25 mouse cellular contexts compared by ENCODE assay signal in the genomic region with DNA sequence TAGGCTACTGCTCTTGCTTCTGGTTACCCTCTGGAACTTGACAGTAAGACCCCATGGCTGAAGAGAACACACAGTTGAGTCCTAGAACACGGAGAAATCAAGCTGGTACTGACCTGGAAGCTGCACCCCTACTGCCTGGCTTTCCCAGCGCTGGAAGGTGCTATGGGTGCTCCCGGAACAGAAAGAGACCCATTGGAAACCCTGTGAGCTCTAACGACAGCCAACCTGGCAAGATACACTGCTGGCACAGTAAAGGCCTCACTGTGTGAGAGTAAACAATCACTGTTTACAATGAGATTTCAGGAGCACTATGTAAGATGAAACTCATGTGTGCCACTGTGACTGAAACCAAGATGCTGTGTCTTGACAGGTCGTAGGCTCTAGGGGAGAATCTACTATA.
DNase-seq lines count a peak whose midpoint lies in the region; ATAC-seq and TF ChIP-seq lines count a peak whose summit lies in the region.
"Had no signal": no experiment of that assay in that cellular context is flagged by ENCODE, and none has a peak within 500 bp of the region (broad histone marks: within the 10 kb centered on the region; RNA-seq: fewer than 3 reads in every experiment).

No protein-coding gene starts in this region.

- TF ChIP-seq POLR2A in liver, adult 2 months (IDR thresholded peaks at IDR 0.05; ENCODE audit: extremely low read depth, insufficient read depth, low read length): no peak

- H3K36me3 ChIP-seq in forebrain, embryonic 10.5 days (replicated peaks): no peaks in the 10 kb centered on the region
- H3K36me3 ChIP-seq in forebrain, embryonic 13.5 days (ENCODE audit: poor library complexity, severe bottlenecking): no peaks in the 10 kb centered on the region
- no peaks in the 10 kb centered on the region for H3K36me3 ChIP-seq in heart, embryonic 10.5 days
- no peaks in the 10 kb centered on the region for H3K36me3 ChIP-seq in liver, adult 2 months (ENCODE audit: control insufficient read depth, insufficient read depth, low read length)
- no peaks in the 10 kb centered on the region for H3K36me3 ChIP-seq in liver, postnatal 0 days (replicated peaks; ENCODE audit: insufficient read depth, low read length)
- H3K36me3 ChIP-seq: embryonic facial prominence, embryonic 10.5 days; embryonic facial prominence, embryonic 12.5 days; forebrain, embryonic 12.5 days; forebrain, embryonic 15.5 days; G1E had no signal

- 86% methylated on average over 5 of the region's 5 CpGs for WGBS in forebrain, embryonic 10.5 days
- WGBS in forebrain, embryonic 13.5 days: 81% methylated on average over 5 of the region's 5 CpGs
- 80% methylated on average over 5 of the region's 5 CpGs for WGBS in heart, embryonic 10.5 days
- WGBS in liver, adult 2 months: 27% methylated on average over 5 of the region's 5 CpGs
- WGBS in liver, postnatal 0 days (ENCODE audit: insufficient replicate concordance): 68% methylated on average over 5 of the region's 5 CpGs

- no peak for DNase-seq in forebrain, embryonic 10.5 days (ENCODE audit: extremely low spot score, low spot score)
- peak; percentile 11 for DNase-seq in heart, embryonic 10.5 days (ENCODE audit: low spot score)
- no peak for DNase-seq in heart, postnatal 36 days
- DNase-seq in liver, adult 2 months (ENCODE audit: extremely low read depth, low read depth, low spot score): peak; percentile 94
- DNase-seq in liver, postnatal 0 days: no peak
- DNase-seq: adrenal gland, adult 8-10 months; adrenal gland, postnatal 14 days; adrenal gland, postnatal 36 days; B cell, adult 2 months; cerebellum, adult 11-12 months; cerebellum, adult 2 months; cerebellum, adult 9-10 months; cerebellum, postnatal 10 days; cerebellum, postnatal 25 days; forebrain, postnatal 0 days had no signal

- peaks cover 53% of the 10 kb centered on the region for H3K4me1 ChIP-seq in forebrain, embryonic 10.5 days
- H3K4me1 ChIP-seq in forebrain, embryonic 13.5 days: peaks cover 30% of the 10 kb centered on the region
- H3K4me1 ChIP-seq in heart, embryonic 10.5 days: peaks cover 5% of the 10 kb centered on the region; the same call in 1 of the 2 replicates
- peaks cover 10% of the 10 kb centered on the region for H3K4me1 ChIP-seq in liver, adult 2 months (ENCODE audit: control insufficient read depth, insufficient read depth, low read length)
- H3K4me1 ChIP-seq in liver, postnatal 0 days (ENCODE audit: insufficient read depth): peaks cover 2% of the 10 kb centered on the region; the same call in 1 of the 2 replicates

- intact Hi-C loops in heart, postnatal 36 days (cut with DNase I): no loop called here

- peak overlapping the region; percentile 56; the same call in 1 of the 2 replicates for H3K27ac ChIP-seq in forebrain, embryonic 10.5 days
- no peak overlapping the region for H3K27ac ChIP-seq in forebrain, embryonic 13.5 days
- no peak overlapping the region for H3K27ac ChIP-seq in heart, embryonic 10.5 days
- 0 out of 2 replicates have a peak overlapping the region, but pooled peaks have one; percentile 50 for H3K27ac ChIP-seq in liver, adult 2 months (replicated peaks; ENCODE audit: insufficient read depth, low read depth, low read length)
- H3K27ac ChIP-seq in liver, postnatal 0 days (ENCODE audit: low read depth): no peak overlapping the region
- H3K27ac ChIP-seq: embryonic facial prominence, embryonic 10.5 days; embryonic facial prominence, embryonic 12.5 days; forebrain, embryonic 12.5 days; forebrain, embryonic 15.5 days had no signal

- H3K27me3 ChIP-seq in forebrain, embryonic 10.5 days (ENCODE audit: poor library complexity, severe bottlenecking): no peaks in the 10 kb centered on the region
- H3K27me3 ChIP-seq in forebrain, embryonic 13.5 days: no peaks in the 10 kb centered on the region
- no peaks in the 10 kb centered on the region for H3K27me3 ChIP-seq in heart, embryonic 10.5 days (ENCODE audit: insufficient read depth, poor library complexity, severe bottlenecking)
- no peaks in the 10 kb centered on the region for H3K27me3 ChIP-seq in liver, adult 2 months (ENCODE audit: control insufficient read depth, insufficient read depth, low read length)
- no peaks in the 10 kb centered on the region for H3K27me3 ChIP-seq in liver, postnatal 0 days (ENCODE audit: insufficient read depth, low read length)
- H3K27me3 ChIP-seq: CH12.LX; embryonic facial prominence, embryonic 12.5 days; forebrain, embryonic 12.5 days; forebrain, embryonic 15.5 days; Patski had no signal

- no peak overlapping the region for H3K9ac ChIP-seq in forebrain, embryonic 13.5 days
- no peak overlapping the region for H3K9ac ChIP-seq in liver, adult 2 months (ENCODE audit: low read depth, low read length)
- no peak overlapping the region for H3K9ac ChIP-seq in liver, postnatal 0 days (replicated peaks)
- H3K9ac ChIP-seq: embryonic facial prominence, embryonic 12.5 days; forebrain, embryonic 12.5 days; forebrain, embryonic 15.5 days; forebrain, postnatal 0 days had no signal

- no peak for ATAC-seq in forebrain, embryonic 13.5 days
- ATAC-seq in liver, postnatal 0 days: no peak
- ATAC-seq: activated CD4-positive, CD25-positive, alpha-beta regulatory T cell, adult 4 months; CD4-positive, CD25-positive, alpha-beta regulatory T cell, adult 4 months; forebrain, embryonic 15.5 days; forebrain, postnatal 0 days; Patski had no signal

- no peaks in the 10 kb centered on the region for H3K79me2 ChIP-seq in liver, adult 2 months (ENCODE audit: control insufficient read depth, insufficient read depth, low read length)

- H3K4me2 ChIP-seq in forebrain, embryonic 13.5 days: no peak overlapping the region
- H3K4me2 ChIP-seq in liver, postnatal 0 days (ENCODE audit: low read depth, low read length): no peak overlapping the region
- H3K4me2 ChIP-seq: embryonic facial prominence, embryonic 12.5 days; forebrain, embryonic 12.5 days; forebrain, embryonic 15.5 days had no signal

- no peak for TF ChIP-seq EP300 in liver, postnatal 0 days (IDR thresholded peaks at IDR 0.05; ENCODE audit: low read depth)

- no peak overlapping the region for H3K4me3 ChIP-seq in forebrain, embryonic 10.5 days
- H3K4me3 ChIP-seq in forebrain, embryonic 13.5 days: no peak overlapping the region
- H3K4me3 ChIP-seq in heart, embryonic 10.5 days: no peak overlapping the region
- no peak overlapping the region for H3K4me3 ChIP-seq in liver, adult 2 months (ENCODE audit: insufficient read depth, low read depth, low read length)
- no peak overlapping the region for H3K4me3 ChIP-seq in liver, postnatal 0 days (ENCODE audit: low read depth, low read length)
- H3K4me3 ChIP-seq: embryonic facial prominence, embryonic 10.5 days; embryonic facial prominence, embryonic 12.5 days; forebrain, embryonic 12.5 days; forebrain, embryonic 15.5 days had no signal

- no peaks in the 10 kb centered on the region for H3K9me3 ChIP-seq in forebrain, embryonic 10.5 days
- H3K9me3 ChIP-seq in forebrain, embryonic 13.5 days (replicated peaks): no peaks in the 10 kb centered on the region
- no peaks in the 10 kb centered on the region for H3K9me3 ChIP-seq in heart, embryonic 10.5 days
- H3K9me3 ChIP-seq in liver, postnatal 0 days (ENCODE audit: low read length): no peaks in the 10 kb centered on the region
- H3K9me3 ChIP-seq: embryonic facial prominence, embryonic 10.5 days; embryonic facial prominence, embryonic 12.5 days; forebrain, embryonic 12.5 days; forebrain, embryonic 15.5 days; G1E had no signal

- no peak for TF ChIP-seq CTCF in liver, adult 2 months (IDR thresholded peaks at IDR 0.05; ENCODE audit: low read depth, low read length)
- no peak for TF ChIP-seq CTCF in liver, postnatal 0 days (IDR thresholded peaks at IDR 0.05; ENCODE audit: low read depth)

Comparison
In these comparisons a context has a peak if more than half of its experiments do, and no peak if none do; other contexts are left out.
1. DNase-seq: peak in heart, embryonic 10.5 days (single experiment) and liver, adult 2 months (single experiment); none in forebrain, embryonic 10.5 days (single experiment), heart, postnatal 36 days (0 of 2) and liver, postnatal 0 days (single experiment).
2. H3K27ac ChIP-seq: peak in forebrain, embryonic 10.5 days (single experiment) and liver, adult 2 months (single experiment); none in forebrain, embryonic 13.5 days (single experiment), heart, embryonic 10.5 days (single experiment) and liver, postnatal 0 days (single experiment).